Mouse (Mus musculus) spleen, postnatal 10 days (tissue): ENCODE measurements around the gene Zfp935.
A peak's percentile ranks its signal among the peaks of the same experiment; 100 is the strongest.
"Not testable (repeated sequence)": the region's sequence is repeated elsewhere in the genome, so short reads cannot be mapped to it uniquely, and the experiment has no call there.

Experiments
- DNase-seq, 2 experiments: peaks; one replicate each; pipeline ENCODE4 v3.0.0; 2021 to 2022; ENCODE audit warnings: low spot score in 2 of 2

Zfp935 gene

DNA sequence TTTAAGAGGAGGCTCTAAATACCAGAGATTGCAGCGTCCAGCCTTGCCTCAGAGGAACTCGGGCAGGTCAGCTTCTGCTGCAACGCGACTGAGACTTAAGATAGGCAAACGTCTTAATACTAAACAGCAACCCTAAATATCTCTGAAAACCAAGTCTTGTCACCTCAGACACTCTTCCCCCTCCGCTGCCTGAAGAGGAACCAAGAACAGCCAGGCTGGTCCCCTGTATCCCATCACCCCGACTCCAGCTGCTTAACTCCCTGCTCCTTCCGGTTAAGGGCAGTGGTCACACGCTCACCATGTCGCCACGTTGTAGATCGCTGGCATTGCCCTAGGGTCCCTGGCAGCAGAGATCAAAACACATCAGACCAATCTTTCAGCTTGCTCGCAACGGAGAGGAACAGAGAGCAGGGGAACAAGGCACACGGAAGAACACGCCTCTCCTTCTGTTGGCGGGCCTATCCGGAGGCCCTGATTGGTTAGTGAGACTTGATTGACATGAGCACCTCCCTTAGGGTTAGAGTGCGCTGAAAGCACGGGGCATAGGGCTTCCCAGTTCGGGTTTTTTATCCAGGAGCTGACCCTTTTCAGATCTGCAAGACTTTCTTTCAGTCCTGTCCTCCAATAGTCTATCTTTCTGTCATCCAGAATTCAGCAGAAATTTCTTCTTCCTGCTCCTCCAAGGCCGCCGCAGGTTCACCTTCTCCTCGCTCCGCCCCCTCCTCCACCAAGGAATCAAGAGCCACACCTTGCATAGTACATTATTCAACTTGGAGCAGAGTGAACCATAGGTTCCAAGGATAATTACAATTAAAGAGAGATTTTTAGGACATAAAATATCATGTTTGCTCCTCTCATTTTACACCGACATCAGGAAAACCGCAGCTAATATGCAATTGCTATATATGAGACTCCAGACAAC, at the start of gene Zfp935:
TSS of gene Zfp935 (minus strand) at position 323 of the 922 bp plus-strand sequence.
- DNase-seq, result peak; percentile 65 to 69

- not testable (repeated sequence) for DNase-seq
Observed at GRCm38 (mm10) chr13:62571099-62571498, 12.8 kb upstream of the Zfp935 start, which contains the start of gene Zfp934. Gene Zfp934 (minus strand): TSS chr13:62571199.

DNA sequence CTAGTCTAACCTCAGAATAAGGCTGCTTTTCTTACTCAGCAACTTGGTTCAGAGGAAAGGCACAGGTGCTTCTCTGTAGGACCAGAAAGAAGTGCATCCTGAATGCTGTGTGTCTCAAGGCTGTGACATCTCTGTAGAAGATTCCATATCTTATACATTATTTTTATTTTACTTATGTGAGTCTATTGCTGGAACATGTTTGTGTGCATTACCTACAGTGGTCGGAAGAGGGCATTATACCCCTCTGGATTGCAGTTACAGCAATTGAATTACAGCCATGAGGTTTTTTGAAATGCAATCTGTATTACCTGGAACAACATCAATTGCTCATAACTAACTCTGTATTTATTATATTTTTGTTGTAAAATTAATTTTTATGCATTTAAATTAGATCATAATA, 3.4 kb upstream of the Zfp935 start:
- peak in 1 of 2 experiments; percentile 40 for DNase-seq

DNA sequence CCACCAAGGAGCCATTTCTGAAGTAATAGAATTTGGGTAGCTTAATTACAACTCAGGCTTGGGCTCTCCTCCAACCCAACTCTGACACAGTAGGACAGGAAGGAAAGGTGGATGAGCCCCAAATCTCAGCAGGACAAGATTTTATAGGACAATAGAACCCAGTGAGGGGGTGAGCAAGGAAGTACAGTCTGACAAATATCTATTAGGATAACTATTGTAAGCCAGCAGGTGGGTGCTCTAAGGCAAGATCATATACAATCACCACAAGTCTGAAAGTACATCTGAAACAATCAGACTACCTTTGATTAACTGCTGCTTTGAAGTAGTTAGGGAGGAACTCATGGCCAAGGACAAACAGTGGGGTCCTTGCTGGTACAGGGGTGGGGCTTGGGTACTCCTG, 28.2 kb downstream of the Zfp935 start:
- not testable (repeated sequence) for DNase-seq

DNA sequence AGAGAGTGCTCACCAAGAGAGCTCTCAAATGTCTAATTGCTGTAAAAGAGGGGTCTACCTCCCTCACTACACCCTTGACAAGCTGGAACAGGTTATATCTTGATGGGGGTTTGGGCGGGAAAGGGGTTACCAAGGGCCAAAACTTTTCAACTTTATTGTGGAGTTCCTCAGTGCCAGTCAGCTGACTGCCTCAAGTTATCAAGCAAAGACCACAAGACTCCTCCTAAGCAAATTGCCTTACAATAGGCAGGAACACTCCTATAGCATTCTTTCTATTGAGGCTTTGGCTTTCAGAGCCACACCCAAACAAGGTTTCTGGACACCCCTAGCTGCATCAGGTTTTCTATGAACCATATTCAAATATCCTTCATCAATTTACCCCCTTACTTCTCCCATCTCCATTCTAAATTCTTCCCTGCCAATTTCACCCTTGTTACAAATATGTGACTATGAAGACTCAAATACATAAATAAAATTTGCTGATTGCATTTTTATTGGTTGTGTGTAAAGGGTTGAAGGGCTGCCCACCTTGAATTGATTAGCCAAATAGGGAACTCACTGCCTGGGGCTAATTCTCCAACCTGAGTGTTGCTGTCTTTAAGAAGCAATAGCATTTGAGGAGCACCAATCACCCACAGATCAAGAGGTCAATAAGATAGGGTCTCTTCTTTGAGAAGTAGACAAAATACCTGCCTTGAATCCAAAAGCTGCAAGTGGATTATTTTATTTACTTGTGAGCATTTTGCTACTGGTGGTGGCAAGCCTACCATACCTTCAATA, 47.5 kb downstream of the Zfp935 start:
- DNase-seq, result not testable (repeated sequence)

DNA sequence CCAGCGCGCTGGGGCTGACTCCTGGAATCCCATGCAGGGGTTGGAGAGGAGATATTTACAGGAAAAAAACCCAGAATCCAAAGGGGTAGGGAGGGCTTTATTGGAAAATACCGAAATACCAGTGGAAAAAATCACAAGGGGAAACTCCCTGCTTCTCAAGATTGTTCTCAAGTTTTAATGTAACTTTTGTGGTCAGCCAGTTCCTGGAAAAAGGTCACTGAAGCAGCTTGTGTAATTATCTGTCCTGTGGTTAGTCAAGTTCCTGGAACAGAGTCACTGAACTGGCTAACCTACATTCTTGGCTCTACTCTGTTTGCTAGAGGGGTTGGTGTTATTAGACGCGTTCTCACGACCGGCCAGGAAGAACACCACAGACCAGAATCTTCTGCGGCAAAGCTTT, 85.7 kb downstream of the Zfp935 start:
- DNase-seq, result not testable (repeated sequence)

- DNase-seq, result peak in 1 of 2 experiments; percentile 24
Observed at GRCm38 (mm10) chr13:62469947-62470346, 88.4 kb downstream of the Zfp935 start.

DNA sequence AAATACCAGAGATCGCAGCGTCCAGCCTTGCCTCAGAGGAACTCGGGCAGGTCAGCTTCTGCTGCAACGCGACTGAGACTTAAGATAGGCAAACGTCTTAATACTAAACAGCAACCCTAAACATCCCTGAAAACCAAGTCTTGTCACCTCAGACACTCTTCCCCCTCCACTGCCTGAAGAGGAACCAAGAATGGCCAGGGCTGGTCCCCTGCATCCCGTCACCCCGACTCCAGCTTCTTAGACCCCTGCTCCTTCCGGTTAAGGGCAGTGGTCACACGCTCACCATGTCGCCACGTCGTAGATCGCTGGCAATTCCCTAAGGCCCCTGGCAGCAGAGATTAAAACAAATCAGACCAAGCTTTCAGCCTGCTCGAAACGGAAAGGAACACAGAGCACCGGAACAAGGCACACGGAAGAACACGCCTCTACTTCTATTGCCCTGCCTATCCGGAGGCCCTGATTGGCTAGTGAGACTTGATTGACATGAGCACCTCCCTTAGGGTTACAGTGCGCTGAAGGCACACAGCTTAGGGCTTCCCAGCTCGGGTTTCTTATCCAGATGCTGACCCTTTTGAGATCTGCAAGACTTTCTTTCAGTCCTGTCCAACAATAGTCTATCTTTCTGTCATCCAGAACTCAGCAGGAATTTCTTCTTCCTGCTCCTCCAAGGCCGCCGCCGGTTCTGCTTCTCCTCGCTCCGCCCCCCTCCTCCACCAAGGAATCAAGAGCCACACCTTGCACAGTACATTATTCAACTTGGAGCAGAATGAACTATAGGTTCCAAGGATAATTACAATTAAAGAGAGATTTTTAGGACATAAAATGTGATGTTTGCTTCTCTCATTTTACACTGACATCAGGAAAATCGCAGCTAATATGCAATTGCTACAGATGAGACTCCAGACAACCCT, 91.6 kb downstream of the Zfp935 start, which contains the start of gene Gm49359:
TSS of gene Gm49359 (minus strand) at position 409 of the 911 bp plus-strand sequence.
- peak; percentile 68 to 88 for DNase-seq
